Mouse (Mus musculus) thymus, adult 2 months (tissue): ENCODE measurements at regions not wholly inside any gene's neighbourhood (a gene's known extent, or its start where the extent isn't known, plus 50 kb on each side); places are given as distances from the start of the nearest gene placed in this dataset.

ENCODE experiments used
- DNase-seq: peaks from one replicate; pipeline ENCODE4 v3.0.0; 2021
- H3K27ac ChIP-seq: fragments of 200-500 bp; 2 replicates; pipeline ENCODE4 v1.5.1; 2012; ENCODE audit warnings: low read length, control low read depth; ENCODE audit not compliant: control insufficient read depth, insufficient read depth
- H3K27me3 ChIP-seq: fragments of 200-500 bp; 2 replicates; pipeline ENCODE4 v1.6.1; 2012; ENCODE audit warnings: mild to moderate bottlenecking, low read length, moderate library complexity, mixed read lengths; ENCODE audit not compliant: control insufficient read depth, insufficient read depth
- H3K36me3 ChIP-seq: fragments of 200-500 bp; 2 replicates; pipeline ENCODE4 v1.6.1; 2012; ENCODE audit warnings: mild to moderate bottlenecking, low read length, moderate library complexity; ENCODE audit not compliant: control insufficient read depth, insufficient read depth
- H3K4me1 ChIP-seq: fragments of 200-500 bp; replicated peaks from 2 replicates; pipeline ENCODE4 v1.6.1; 2012; ENCODE audit warnings: low read length; ENCODE audit not compliant: control insufficient read depth, insufficient read depth
- H3K4me3 ChIP-seq: fragments of 200-500 bp; 2 replicates; pipeline ENCODE4 v1.5.1; 2012; ENCODE audit warnings: mild to moderate bottlenecking, low read length, control low read depth, moderate library complexity; ENCODE audit not compliant: control insufficient read depth, insufficient read depth
- CTCF ChIP-seq: fragments of 200-500 bp; IDR thresholded peaks from 2 replicates; pipeline ENCODE4 v1.5.1; 2012; ENCODE audit warnings: mild to moderate bottlenecking, control low read depth, low read length, moderate library complexity, borderline replicate concordance; ENCODE audit not compliant: control insufficient read depth, poor library complexity, insufficient read depth; ENCODE audit errors: extremely low read depth
- POLR2A ChIP-seq: fragments of 200-500 bp; IDR thresholded peaks from 2 replicates; pipeline ENCODE4 v1.6.1; 2012; ENCODE audit warnings: mild to moderate bottlenecking, low read length, control low read depth, moderate library complexity; ENCODE audit not compliant: control insufficient read depth, poor library complexity, insufficient read depth; ENCODE audit errors: extremely low read depth
- WGBS: fragments of 180-500 bp; shearing (Covaris S2); methylation state at CpG from one replicate; pipeline ENCODE4 v1.1.7; 2018; 5-methylcytosine and 5-hydroxymethylcytosine counted together

DNA sequence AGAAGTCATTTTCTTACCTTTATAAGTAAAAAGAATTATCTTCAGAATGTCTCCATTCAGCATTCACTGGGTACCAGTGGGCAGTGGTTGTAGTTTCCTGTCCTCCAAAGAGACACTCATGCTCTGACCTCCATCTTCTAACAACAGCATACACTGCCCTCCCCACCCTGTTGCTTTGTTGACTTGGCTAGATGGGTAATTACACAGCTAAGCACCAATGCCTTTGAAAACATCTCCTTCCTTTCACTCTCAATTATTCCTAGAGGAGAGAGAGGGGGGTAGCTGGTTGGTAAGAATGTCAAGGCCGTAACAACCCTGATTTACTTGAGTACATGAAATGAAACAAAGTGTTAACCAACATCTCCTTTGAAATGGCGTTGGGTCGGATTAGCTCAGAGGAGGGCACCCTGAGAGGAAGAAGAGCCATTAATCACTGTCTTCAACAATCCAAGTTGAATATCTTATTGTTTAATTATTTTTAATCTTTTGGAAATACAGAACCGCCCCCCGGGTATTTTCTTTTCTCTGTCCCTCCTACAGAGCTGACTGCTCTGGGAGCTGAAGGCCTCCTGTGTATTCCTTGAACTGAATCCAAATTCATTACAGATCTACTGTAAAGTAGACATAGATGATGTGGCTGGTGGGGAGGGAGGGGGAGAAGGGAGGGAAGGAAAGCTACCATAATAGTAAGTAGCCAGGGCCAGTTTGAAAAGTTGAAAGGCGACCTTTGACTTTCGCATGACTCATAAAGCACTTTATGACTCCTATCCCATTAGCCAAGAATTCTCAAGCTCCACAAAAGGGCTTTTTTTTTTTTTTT lies 302.9 kb downstream of the Pik3r1 start:
- H3K27me3 ChIP-seq: no peaks in the 10 kb centered on the region
- no peak for TF ChIP-seq CTCF
- TF ChIP-seq POLR2A: no peak
- no peaks in the 10 kb centered on the region for H3K36me3 ChIP-seq
- H3K4me1 ChIP-seq: no peaks in the 10 kb centered on the region
- no peak for DNase-seq
- WGBS: 95% methylated on average over 7 of the region's 7 CpGs
- H3K4me3 ChIP-seq: no peak overlapping the region
- no peak overlapping the region for H3K27ac ChIP-seq

DNA sequence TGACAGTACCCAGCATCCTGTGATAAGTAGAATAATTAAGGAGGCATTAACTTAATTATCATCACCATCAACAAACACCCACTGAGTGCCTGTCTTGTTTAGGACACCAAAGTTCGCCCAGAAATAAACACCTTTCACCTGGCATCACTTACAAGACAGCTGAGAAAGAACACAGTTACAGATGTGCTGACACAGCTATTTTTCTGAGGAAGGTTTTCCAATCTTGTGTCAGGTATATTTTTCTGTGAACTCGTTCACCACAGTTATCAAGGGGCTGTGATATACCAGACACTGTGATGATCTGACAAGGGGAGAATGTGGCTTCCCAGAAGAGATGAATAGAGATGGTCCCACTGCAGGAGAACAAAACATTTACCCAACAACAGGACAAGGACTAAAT lies 311.1 kb downstream of the Pik3r1 start:
- TF ChIP-seq CTCF (no peak), POLR2A (no peak)
- no peaks in the 10 kb centered on the region for H3K27me3 ChIP-seq
- no peak overlapping the region for H3K27ac ChIP-seq
- H3K4me3 ChIP-seq: no peak overlapping the region
- whole genome bisulfite sequencing: 88% methylated on average over 2 of the region's 2 CpGs
- no peaks in the 10 kb centered on the region for H3K4me1 ChIP-seq
- H3K36me3 ChIP-seq: no peaks in the 10 kb centered on the region
- DNase-seq: no peak

DNA sequence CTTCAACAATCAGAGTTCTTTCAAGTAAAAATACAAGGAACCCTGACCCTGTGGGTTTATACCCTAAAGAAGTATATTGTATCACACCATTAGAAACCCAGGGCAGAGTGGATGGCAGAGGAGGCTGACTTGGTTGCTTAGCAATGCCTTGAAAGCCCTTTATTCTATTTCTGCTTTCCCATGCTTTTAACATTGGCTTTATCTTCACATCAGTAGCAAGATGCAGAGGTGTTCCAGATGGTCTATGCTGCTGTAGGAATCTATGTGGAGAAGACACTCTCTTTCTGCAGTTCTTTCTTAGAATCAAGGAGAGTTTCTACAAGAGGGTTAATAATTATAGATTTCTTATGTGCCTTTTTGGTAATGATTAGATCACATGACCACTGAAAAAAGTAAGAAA lies 313.7 kb downstream of the Pik3r1 start:
- no peak overlapping the region for H3K27ac ChIP-seq
- DNase-seq: no peak
- H3K4me3 ChIP-seq: no peak overlapping the region
- no peaks in the 10 kb centered on the region for H3K27me3 ChIP-seq
- no peaks in the 10 kb centered on the region for H3K4me1 ChIP-seq
- TF ChIP-seq CTCF (no peak), POLR2A (no peak)
- no peaks in the 10 kb centered on the region for H3K36me3 ChIP-seq

DNA sequence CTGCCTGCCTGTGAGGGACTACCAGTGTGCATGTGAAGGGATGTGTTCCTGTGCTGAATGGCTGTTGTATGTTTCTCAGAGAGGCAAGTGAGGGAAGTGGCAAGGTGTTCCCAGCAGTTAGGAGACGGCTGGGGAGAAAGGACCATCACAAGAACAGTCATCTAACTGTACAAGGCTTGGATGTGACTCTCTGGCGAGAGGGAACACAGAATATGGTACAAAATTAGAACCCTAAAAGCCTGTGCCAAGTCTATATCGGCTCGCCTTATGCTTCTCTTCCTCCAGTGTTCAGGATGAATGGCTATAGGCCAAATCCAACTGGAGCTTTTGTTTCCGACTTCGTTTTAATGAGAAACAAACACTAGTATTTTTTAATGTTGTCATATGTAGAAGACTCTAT lies 317.5 kb downstream of the Pik3r1 start:
- H3K27me3 ChIP-seq: no peaks in the 10 kb centered on the region
- WGBS: 96% methylated on average over 6 of the region's 6 CpGs
- H3K4me3 ChIP-seq: no peak overlapping the region
- DNase-seq: no peak
- no peak overlapping the region for H3K27ac ChIP-seq
- TF ChIP-seq POLR2A: no peak
- TF ChIP-seq CTCF: no peak
- H3K36me3 ChIP-seq: no peaks in the 10 kb centered on the region
- H3K4me1 ChIP-seq: no peaks in the 10 kb centered on the region

DNA sequence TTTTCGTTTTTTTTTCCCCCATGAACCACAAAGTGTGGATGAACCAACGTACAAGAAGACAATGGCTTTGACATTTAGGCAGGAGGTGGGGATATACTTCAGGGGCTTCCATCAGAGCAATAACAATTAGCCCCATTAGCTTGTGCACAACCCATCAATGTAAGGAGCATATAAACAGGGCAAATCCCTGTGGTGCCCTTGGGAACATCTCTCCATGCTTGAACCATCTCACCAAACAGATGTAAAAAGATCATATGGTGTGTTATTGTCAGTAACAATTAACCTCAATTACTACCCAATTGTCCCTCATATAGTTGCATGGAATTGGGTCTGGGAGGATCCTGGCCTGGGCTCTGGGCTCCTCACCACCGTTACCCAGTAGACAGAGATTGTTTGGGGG lies 328.5 kb downstream of the Pik3r1 start:
- H3K27ac ChIP-seq: no peak overlapping the region
- no peaks in the 10 kb centered on the region for H3K36me3 ChIP-seq
- no peaks in the 10 kb centered on the region for H3K4me1 ChIP-seq
- TF ChIP-seq CTCF: no peak
- no peaks in the 10 kb centered on the region for H3K27me3 ChIP-seq
- WGBS: 87% methylated on average over 3 of the region's 3 CpGs
- DNase-seq: no peak
- no peak overlapping the region for H3K4me3 ChIP-seq

DNA sequence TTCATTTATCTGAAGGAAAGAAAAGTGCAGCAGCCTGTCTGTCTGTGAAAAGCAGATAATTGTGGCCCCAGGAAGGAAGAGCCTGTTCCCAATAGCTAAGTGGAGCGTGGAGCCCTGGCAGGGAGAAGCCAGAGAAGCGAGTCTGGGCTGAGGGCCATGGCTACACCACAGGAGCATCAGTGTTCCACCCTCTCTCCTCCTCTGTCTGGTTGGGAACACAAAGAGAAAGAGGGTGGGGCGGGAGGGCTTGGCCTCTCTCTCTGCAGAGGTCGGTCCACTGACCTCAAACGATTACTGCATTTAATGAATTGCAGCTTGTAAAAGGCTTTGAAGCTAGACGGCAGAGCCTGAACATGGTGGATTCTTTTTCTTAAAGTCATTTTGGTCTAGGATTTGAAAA lies 329.0 kb downstream of the Pik3r1 start:
- TF ChIP-seq CTCF (no peak), POLR2A (no peak)
- no peaks in the 10 kb centered on the region for H3K4me1 ChIP-seq
- no peak overlapping the region for H3K4me3 ChIP-seq
- no peak overlapping the region for H3K27ac ChIP-seq
- H3K27me3 ChIP-seq: no peaks in the 10 kb centered on the region
- no peak for DNase-seq
- WGBS: 91% methylated on average over 6 of the region's 6 CpGs
- H3K36me3 ChIP-seq: no peaks in the 10 kb centered on the region

DNA sequence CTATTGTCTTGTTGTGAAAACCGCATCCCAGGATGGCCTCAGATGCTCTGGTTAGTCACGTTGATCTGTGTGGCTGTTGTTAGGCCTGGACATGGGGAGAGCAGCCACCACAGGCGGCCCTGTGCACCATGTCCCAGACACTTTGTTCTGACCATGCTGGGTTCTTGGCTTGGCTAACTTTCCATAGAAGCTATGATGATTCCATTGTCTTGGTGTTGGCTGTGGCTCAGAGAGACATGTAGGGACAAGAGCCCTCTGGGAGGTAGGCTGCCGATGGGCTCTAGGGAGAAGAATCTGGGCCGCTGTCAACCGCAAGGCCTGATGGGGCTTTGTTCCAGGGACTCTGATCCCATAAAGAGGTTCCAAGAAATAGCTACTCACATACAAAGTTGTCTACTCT lies 334.9 kb downstream of the Pik3r1 start:
- H3K27me3 ChIP-seq: no peaks in the 10 kb centered on the region
- 97% methylated on average over 6 of the region's 6 CpGs for WGBS
- no peak overlapping the region for H3K27ac ChIP-seq
- no peaks in the 10 kb centered on the region for H3K36me3 ChIP-seq
- no peaks in the 10 kb centered on the region for H3K4me1 ChIP-seq
- H3K4me3 ChIP-seq: no peak overlapping the region
- TF ChIP-seq POLR2A: no peak
- no peak for TF ChIP-seq CTCF
- no peak for DNase-seq
